Mouse (Mus musculus) lung, postnatal 0 days (tissue): ENCODE results near the gene Tmem125. TPM values are rescaled to one million over a fixed set of nuclear protein-coding genes. Genes with fewer than 3 reads are reported as not detected.
A peak's percentile ranks its signal among the peaks of the same experiment; 100 is the strongest.
"Not testable (repeated sequence)": the region's sequence is repeated elsewhere in the genome, so short reads cannot be mapped to it uniquely, and the experiment has no call there.

Experiments used
- ATAC-seq: fragments of 200-750 bp; cut with Nextera tagmentation; 2 replicates; pipeline ENCODE4 v1.8.0; 2017; ENCODE audit warnings: moderate library complexity
- DNase-seq: peaks from one replicate; pipeline ENCODE4 v3.0.0-alpha.2; 2016; ENCODE audit warnings: low spot score
- H3K27ac ChIP-seq: fragments of 300-500 bp; sonication (generic); 2 replicates; pipeline ENCODE4 v1.5.1; 2014; ENCODE audit warnings: antibody characterized with exemption, mild to moderate bottlenecking, low read length, mixed read lengths
- H3K27me3 ChIP-seq: fragments of 300-500 bp; sonication (generic); replicated peaks from 2 replicates; pipeline ENCODE4 v1.6.1; 2014; ENCODE audit warnings: low read length, mixed read lengths; ENCODE audit not compliant: insufficient read depth
- H3K36me3 ChIP-seq: fragments of 300-500 bp; sonication (generic); 2 replicates; pipeline ENCODE4 v1.6.1; 2014; ENCODE audit warnings: low read length, mixed read lengths; ENCODE audit not compliant: insufficient read depth
- H3K4me1 ChIP-seq: fragments of 300-500 bp; sonication (generic); 2 replicates; pipeline ENCODE4 v1.6.1; 2014; ENCODE audit warnings: antibody characterized with exemption, low read depth, low read length, mixed read lengths; ENCODE audit not compliant: insufficient read depth
- H3K4me2 ChIP-seq: fragments of 300-500 bp; sonication (generic); replicated peaks from 2 replicates; pipeline ENCODE4 v1.6.1; 2014; ENCODE audit warnings: low read depth, mild to moderate bottlenecking, low read length, moderate library complexity, mixed read lengths
- H3K4me3 ChIP-seq: fragments of 300-500 bp; sonication (generic); 2 replicates; pipeline ENCODE4 v1.5.1; 2014; ENCODE audit warnings: low read depth, low read length
- H3K9ac ChIP-seq: fragments of 300-500 bp; sonication (generic); replicated peaks from 2 replicates; pipeline ENCODE4 v1.6.1; 2014; ENCODE audit warnings: low read depth, mild to moderate bottlenecking
- H3K9me3 ChIP-seq: fragments of 300-500 bp; sonication (generic); 2 replicates; pipeline ENCODE4 v1.6.1; 2016; ENCODE audit warnings: low read length, mixed read lengths
- CTCF ChIP-seq: IDR thresholded peaks from 2 replicates; pipeline ENCODE4 v1.5.1; 2016; ENCODE audit warnings: antibody characterized with exemption, mild to moderate bottlenecking
- EP300 ChIP-seq: IDR thresholded peaks from 2 replicates; pipeline ENCODE4 v1.6.1; 2016; ENCODE audit warnings: antibody characterized with exemption, mild to moderate bottlenecking, control low read depth
- WGBS: fragments of 180-500 bp; shearing (Covaris S2); extraction: QIAGEN DNeasy Blood & Tissue Kit; methylation state at CpG from one replicate; pipeline ENCODE4 v1.1.7; 2014; 5-methylcytosine and 5-hydroxymethylcytosine counted together
- polyA plus RNA-seq: library from polyadenylated mRNA; unstranded; fragments of >200 nt; fragmentation: Nextera tagmentation; extraction: Ambion mirVana; gene quantifications from 2 replicates; pipeline ENCODE4 v1.2.1, GENCODE M21; 2015

Gene Tmem125
- polyA plus RNA-seq, 1 experiment from 2014 or later, result 17.4 TPM

- Histone ChIP-seq H3K4me3 (no peak overlapping the region), H3K9ac (no peak overlapping the region), H3K4me1 (peaks cover 6% of the 10 kb centered on the region; the same call in 1 of the 2 replicates), H3K9me3 (no peaks in the 10 kb centered on the region), H3K27me3 (no peaks in the 10 kb centered on the region), H3K4me2 (no peak overlapping the region), H3K27ac (no peak overlapping the region), H3K36me3 (no peaks in the 10 kb centered on the region)
- DNase-seq (peak; percentile 35), ATAC-seq (no peak; the same call in 1 of the 2 replicates)
- TF ChIP-seq CTCF (no peak), EP300 (no peak)
- 52% methylated on average over 5 of the region's 5 CpGs for WGBS
Observed at GRCm38 (mm10) chr4:118518208-118518607, 25.6 kb downstream of the Tmem125 start.

DNA sequence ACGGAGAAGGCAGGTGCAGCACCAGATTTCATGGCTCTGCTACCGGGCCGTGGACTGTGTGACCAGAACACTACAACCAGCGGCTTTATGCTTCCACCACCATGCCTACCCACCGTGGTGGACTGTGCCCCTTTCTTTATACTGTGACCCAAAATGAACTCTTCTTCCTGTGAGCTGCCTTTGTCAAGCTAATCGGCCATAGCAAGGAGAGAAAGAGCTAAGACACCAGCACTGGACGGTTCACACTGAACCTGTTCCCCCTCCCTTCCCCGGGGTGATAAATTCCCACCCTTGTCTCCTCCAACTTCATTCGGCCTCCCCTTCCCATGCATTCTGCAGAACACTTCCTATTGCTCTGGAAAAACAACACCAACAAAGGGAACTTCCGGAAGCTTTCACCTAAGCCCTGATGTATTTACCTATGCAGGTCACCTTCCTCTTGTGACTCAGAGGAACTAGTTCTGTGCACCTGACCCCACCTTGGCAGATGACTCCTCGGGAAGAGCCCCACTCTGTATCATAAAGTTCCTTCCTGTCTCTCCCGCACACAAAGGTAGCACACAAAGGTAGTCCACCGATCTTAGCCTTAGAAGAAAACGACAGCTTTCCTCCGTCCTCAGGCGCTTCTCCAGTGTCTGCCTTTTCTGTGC lies 26.2 kb downstream of the Tmem125 start:
- H3K4me1 ChIP-seq, result peaks cover 6% of the 10 kb centered on the region; the same call in 1 of the 2 replicates
- no peak for DNase-seq
- H3K4me3 ChIP-seq, result no peak overlapping the region
- no peaks in the 10 kb centered on the region for H3K36me3 ChIP-seq
- no peak overlapping the region for H3K9ac ChIP-seq
- no peaks in the 10 kb centered on the region for H3K9me3 ChIP-seq
- no peaks in the 10 kb centered on the region for H3K27me3 ChIP-seq
- no peak for TF ChIP-seq CTCF
- TF ChIP-seq EP300, result no peak
- ATAC-seq, result no peak
- WGBS, result 40% methylated on average over 16 of the region's 16 CpGs
- H3K27ac ChIP-seq, result no peak overlapping the region
- no peak overlapping the region for H3K4me2 ChIP-seq

DNA sequence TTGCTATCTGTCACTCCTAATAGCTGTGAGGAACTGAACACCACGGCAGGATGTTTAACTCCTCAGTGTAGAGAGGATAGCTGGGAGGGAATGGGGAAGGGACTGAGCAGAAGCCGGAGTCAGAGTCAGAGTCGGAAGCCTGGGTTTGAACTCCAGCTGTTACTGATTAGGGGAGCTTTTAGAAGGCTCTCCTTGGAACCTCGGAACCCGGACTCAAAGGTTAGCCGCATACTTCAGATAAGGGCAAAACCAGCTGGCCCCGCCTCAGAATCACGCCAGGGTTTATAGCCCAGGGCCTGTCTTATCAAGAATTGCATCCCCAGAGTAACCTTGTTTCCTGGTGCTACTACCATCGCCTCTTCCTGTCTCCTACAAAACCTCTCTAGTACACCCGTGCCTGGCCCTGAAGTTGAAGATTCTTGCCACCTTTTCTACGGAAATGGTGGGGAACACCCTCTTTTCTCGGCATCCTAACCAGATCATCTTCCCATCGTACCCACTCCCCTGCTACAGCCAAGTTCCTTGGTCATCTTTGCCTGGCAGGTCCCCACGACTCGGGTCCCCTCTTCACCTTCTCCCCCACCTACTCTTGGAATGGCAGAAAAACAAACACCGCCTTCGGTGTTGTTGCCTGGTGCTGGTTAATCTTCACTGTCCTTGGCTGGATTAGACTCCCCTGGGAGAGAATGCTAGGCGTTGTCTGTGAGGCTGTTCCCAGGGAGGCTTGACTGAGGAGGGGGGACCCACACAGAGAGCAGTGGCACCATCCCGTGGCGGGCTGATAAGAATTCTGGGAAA lies 26.9 kb downstream of the Tmem125 start:
- Histone ChIP-seq H3K27ac (no peak overlapping the region), H3K4me3 (no peak overlapping the region), H3K4me1 (peaks cover 6% of the 10 kb centered on the region; the same call in 1 of the 2 replicates), H3K4me2 (no peak overlapping the region), H3K36me3 (no peaks in the 10 kb centered on the region), H3K9ac (no peak overlapping the region), H3K9me3 (no peaks in the 10 kb centered on the region), H3K27me3 (no peaks in the 10 kb centered on the region)
- 0 out of 2 replicates have a peak, but pooled peaks have one; percentile 11 for ATAC-seq
- DNase-seq, result no peak
- WGBS, result 14% methylated on average over 20 of the region's 20 CpGs
- TF ChIP-seq EP300 (no peak), CTCF (peak; percentile 44)

GRCm38 (mm10) chr4:118509050-118509449 lies 34.8 kb downstream of the Tmem125 start:
- Histone ChIP-seq H3K36me3 (no peaks in the 10 kb centered on the region), H3K4me3 (no peak overlapping the region), H3K9me3 (no peaks in the 10 kb centered on the region), H3K27me3 (no peaks in the 10 kb centered on the region), H3K4me2 (no peak overlapping the region), H3K4me1 (no peaks in the 10 kb centered on the region; the same call in 1 of the 2 replicates), H3K27ac (peak overlapping the region; percentile 21; the same call in 1 of the 2 replicates), H3K9ac (no peak overlapping the region)
- 13% methylated on average over 6 of the region's 6 CpGs for WGBS
- DNase-seq (peak; percentile 30), ATAC-seq (no peak)
- TF ChIP-seq EP300 (no peak), CTCF (no peak)

- not testable (repeated sequence) for DNase-seq, H3K27ac ChIP-seq, H3K4me2 ChIP-seq, H3K27me3 ChIP-seq, H3K36me3 ChIP-seq, H3K9me3 ChIP-seq, H3K9ac ChIP-seq, H3K4me3 ChIP-seq, H3K4me1 ChIP-seq, ATAC-seq
- WGBS, result 73% methylated on average over 1 of the region's 1 CpGs
Observed at GRCm38 (mm10) chr4:118507171-118507570, 36.7 kb downstream of the Tmem125 start.

DNA sequence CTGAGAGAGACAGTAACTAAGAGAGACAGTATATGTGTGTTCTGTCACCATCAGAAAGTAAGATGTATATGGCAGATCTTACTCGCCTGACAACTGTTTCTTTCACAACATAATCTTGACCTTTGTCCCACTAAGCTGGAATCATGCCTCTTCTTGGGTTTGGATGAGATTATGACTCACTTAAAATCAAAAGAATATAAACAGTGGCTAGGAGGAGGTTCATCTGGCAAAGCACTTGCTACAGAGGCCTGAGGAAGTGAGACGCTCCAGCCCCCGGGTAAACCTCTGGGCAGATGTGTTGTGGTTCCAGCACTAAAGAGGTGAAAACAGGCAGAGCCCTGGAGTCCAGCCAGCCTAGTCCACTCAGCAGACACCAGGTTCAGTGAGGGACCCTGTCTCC lies 38.3 kb downstream of the Tmem125 start:
- no peaks in the 10 kb centered on the region for H3K9me3 ChIP-seq
- peak; percentile 32 for ATAC-seq
- no peak overlapping the region for H3K4me3 ChIP-seq
- no peak for TF ChIP-seq EP300
- no peak for TF ChIP-seq CTCF
- H3K4me2 ChIP-seq, result no peak overlapping the region
- no peak overlapping the region for H3K9ac ChIP-seq
- no peaks in the 10 kb centered on the region for H3K36me3 ChIP-seq
- H3K27ac ChIP-seq, result no peak overlapping the region
- H3K4me1 ChIP-seq, result no peaks in the 10 kb centered on the region; the same call in 1 of the 2 replicates
- 24% methylated on average over 3 of the region's 3 CpGs for WGBS
- H3K27me3 ChIP-seq, result no peaks in the 10 kb centered on the region
- DNase-seq, result peak; percentile 60
